Mouse (Mus musculus) heart, embryonic 11.5 days (tissue): ENCODE measurements around the gene Duox2. TPM values are rescaled to one million over a fixed set of nuclear protein-coding genes. Genes with fewer than 3 reads are reported as not detected.

Experiments used
- ATAC-seq: fragments of 200-750 bp; cut with Nextera tagmentation; replicated peaks from 2 replicates; pipeline ENCODE4 v1.8.0; 2017; ENCODE audit warnings: moderate library complexity; ENCODE audit not compliant: insufficient number of reproducible peaks, low FRiP score, low TSS enrichment
- H3K27ac ChIP-seq: fragments of 300-500 bp; sonication (generic); 2 replicates; pipeline ENCODE4 v1.5.1; 2014; ENCODE audit warnings: mild to moderate bottlenecking, low read depth, low read length
- H3K27me3 ChIP-seq: fragments of 300-500 bp; sonication (generic); 2 replicates; pipeline ENCODE4 v1.6.1; 2014; ENCODE audit warnings: mild to moderate bottlenecking, low read length, mixed read lengths; ENCODE audit not compliant: control insufficient read depth, insufficient read depth
- H3K36me3 ChIP-seq: fragments of 300-500 bp; sonication (generic); 2 replicates; pipeline ENCODE4 v1.6.1; 2014; ENCODE audit warnings: mild to moderate bottlenecking, low read length, moderate library complexity, mixed read lengths; ENCODE audit not compliant: control insufficient read depth, insufficient read depth
- H3K4me1 ChIP-seq: fragments of 300-500 bp; sonication (generic); 2 replicates; pipeline ENCODE4 v1.6.1; 2014; ENCODE audit warnings: low read length; ENCODE audit not compliant: control insufficient read depth, insufficient read depth
- H3K4me2 ChIP-seq: fragments of 300-500 bp; sonication (generic); 2 replicates; pipeline ENCODE4 v1.6.1; 2014; ENCODE audit warnings: mild to moderate bottlenecking, moderate library complexity
- H3K4me3 ChIP-seq: fragments of 300-500 bp; sonication (generic); 2 replicates; pipeline ENCODE4 v1.5.1; 2014; ENCODE audit warnings: low read depth, low read length
- H3K9ac ChIP-seq: fragments of 300-500 bp; sonication (generic); 2 replicates; pipeline ENCODE4 v1.6.1; 2014; ENCODE audit warnings: mild to moderate bottlenecking, low read depth, low read length, moderate library complexity
- H3K9me3 ChIP-seq: fragments of 300-500 bp; sonication (generic); replicated peaks from 2 replicates; pipeline ENCODE4 v1.6.1; 2016; ENCODE audit warnings: low read length; ENCODE audit not compliant: control insufficient read depth
- WGBS: fragments of 180-500 bp; shearing (Covaris S2); extraction: QIAGEN DNeasy Blood & Tissue Kit; methylation state at CpG from one replicate; pipeline ENCODE4 v1.1.7; 2014; ENCODE audit not compliant: insufficient replicate concordance; 5-methylcytosine and 5-hydroxymethylcytosine counted together
- polyA plus RNA-seq: library from polyadenylated mRNA; unstranded; fragments of >200 nt; fragmentation: Nextera tagmentation; extraction: Ambion mirVana; gene quantifications from 2 replicates; pipeline ENCODE4 v1.2.1, GENCODE M21; 2014

Duox2 gene
- polyA plus RNA-seq, 1 experiment from 2014 or later = 0.04 TPM

DNA sequence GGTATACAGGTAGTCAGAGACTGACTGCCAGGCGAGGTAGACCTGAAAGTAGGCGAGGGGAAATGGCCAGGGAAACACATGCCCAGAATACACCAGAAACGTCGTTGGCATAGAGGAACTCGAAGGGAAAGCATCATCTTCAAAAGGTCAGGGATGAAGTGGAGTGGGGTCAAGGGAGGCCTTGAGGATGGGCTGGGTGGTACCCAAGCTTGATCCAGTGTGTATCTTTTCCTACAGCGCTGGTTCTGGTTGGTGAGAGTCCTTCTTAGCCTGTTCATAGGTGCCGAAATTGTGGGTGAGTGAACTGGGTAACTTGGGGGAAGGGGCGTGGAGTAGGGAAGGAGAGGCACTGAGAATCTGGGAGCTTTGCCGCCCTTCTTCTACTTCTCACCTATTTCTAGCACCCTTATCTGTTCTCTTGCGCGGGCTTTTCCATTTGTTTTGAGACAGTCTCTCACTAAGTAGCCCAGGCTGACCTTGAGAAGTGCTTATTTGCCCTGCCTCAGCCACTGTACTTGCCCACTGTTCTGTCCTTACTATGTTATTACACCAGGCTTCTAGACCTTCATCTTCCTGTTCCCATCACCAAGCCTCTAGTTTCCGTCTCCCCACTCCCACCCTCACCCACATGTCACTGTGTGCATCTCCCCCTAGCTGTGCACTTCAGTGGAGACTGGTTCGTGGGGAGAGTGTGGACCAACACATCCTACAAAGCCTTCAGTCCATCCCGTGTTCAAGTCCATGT, 1.8 kb upstream of the Duox2 start:
- ATAC-seq = no peak
- H3K4me1 ChIP-seq = peaks cover 18% of the 10 kb centered on the region
- H3K4me2 ChIP-seq = no peak overlapping the region
- no peaks in the 10 kb centered on the region for H3K9me3 ChIP-seq
- 7% methylated on average over 14 of the region's 14 CpGs for WGBS
- no peak overlapping the region for H3K27ac ChIP-seq
- no peak overlapping the region for H3K4me3 ChIP-seq
- H3K9ac ChIP-seq = no peak overlapping the region
- H3K36me3 ChIP-seq = no peaks in the 10 kb centered on the region
- peaks cover 92% of the 10 kb centered on the region for H3K27me3 ChIP-seq

- Histone ChIP-seq H3K9me3 (no peaks in the 10 kb centered on the region), H3K27me3 (peaks cover 92% of the 10 kb centered on the region), H3K4me3 (peak within 1 kb of the TSS; percentile 34), H3K4me1 (peaks cover 18% of the 10 kb centered on the region), H3K4me2 (peak within 1 kb of the TSS; percentile 61), H3K27ac (no peak within 1 kb of the TSS), H3K9ac (no peak within 1 kb of the TSS), H3K36me3 (no peaks in the 10 kb centered on the region)
- no peak for ATAC-seq
- WGBS = 1% methylated on average over 43 of the region's 43 CpGs
These were observed 594 bp upstream of the Duox2 start, which contains the start of gene Duoxa2 for GRCm38 (mm10) chr2:122298596-122299490. TSS of gene Duoxa2 (plus strand) at chr2:122298900.

DNA sequence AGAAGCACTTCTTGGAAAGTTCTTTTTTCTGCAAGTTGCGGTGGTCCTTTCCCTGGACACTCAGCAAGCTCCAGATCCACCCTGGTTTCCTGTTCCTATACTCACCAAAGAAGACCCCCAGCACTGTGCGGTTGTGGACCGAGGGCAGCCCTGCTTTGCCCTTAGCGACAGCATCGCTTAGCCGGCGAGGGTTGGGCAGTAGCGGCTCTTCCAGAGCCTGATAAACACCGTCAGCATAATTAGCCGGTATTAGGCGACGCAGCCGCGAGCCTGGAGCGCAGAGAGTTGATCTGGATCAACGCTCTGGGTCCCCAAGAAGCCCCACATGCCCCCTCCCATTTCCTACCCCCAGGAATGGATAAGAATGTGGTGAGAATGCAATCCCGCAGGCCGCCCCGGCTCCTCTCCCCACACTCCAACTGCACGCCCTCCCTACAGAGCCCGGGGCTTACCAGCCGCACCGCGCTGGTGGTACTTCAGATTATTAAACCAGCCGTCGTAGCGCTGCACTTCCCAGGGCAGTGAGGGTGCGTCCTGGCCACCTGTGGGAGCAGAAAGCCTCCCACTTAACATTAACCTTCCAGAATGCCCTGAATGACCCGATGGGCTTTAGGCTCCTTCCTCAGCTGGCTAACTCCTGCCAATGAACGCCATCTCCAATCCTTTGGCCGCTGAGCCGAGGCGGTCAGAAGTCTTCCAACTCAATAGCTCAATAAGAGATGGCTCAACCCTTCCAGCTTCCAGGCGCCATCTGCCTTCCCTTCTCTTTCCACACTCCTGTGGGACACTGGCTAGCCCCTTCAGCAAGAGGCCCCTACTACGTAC, 766 bp downstream of the Duox2 start:
- peak overlapping the region; percentile 27 for H3K4me3 ChIP-seq
- no peak overlapping the region for H3K27ac ChIP-seq
- H3K4me1 ChIP-seq = peaks cover 18% of the 10 kb centered on the region
- peaks cover 95% of the 10 kb centered on the region for H3K27me3 ChIP-seq
- H3K9ac ChIP-seq = no peak overlapping the region
- H3K9me3 ChIP-seq = no peaks in the 10 kb centered on the region
- no peak for ATAC-seq
- peak overlapping the region; percentile 51 for H3K4me2 ChIP-seq
- no peaks in the 10 kb centered on the region for H3K36me3 ChIP-seq
- 2% methylated on average over 35 of the region's 35 CpGs for WGBS

DNA sequence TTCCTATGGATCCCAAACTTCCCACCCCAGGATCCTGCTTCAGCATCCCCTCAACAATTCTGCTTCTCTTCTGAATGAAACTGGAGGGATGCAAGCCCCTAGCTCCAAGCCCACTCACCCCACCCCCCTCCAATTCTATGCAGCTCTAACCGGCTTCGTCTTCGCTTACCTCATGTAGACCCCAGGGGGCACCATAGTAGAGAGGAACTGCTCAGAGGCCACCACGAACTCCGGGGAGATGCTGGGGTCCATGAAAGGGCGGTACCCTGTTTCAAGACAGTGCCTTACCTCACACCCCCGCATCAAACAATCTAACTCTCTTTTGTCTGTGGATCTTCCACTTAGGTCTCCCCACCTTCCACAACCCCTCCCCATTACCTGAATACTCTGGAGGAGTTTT, 3.3 kb downstream of the Duox2 start:
- 10% methylated on average over 7 of the region's 7 CpGs for WGBS
- H3K4me3 ChIP-seq = no peak overlapping the region
- no peaks in the 10 kb centered on the region for H3K36me3 ChIP-seq
- no peak overlapping the region for H3K9ac ChIP-seq
- H3K27me3 ChIP-seq = peaks cover 83% of the 10 kb centered on the region
- peaks cover 10% of the 10 kb centered on the region for H3K4me1 ChIP-seq
- no peak for ATAC-seq
- no peak overlapping the region for H3K27ac ChIP-seq
- no peaks in the 10 kb centered on the region for H3K9me3 ChIP-seq
- no peak overlapping the region for H3K4me2 ChIP-seq

GRCm38 (mm10) chr2:122286137-122286536, 12.1 kb downstream of the Duox2 start:
- WGBS = 56% methylated on average over 7 of the region's 7 CpGs
- no peaks in the 10 kb centered on the region for H3K9me3 ChIP-seq
- no peak overlapping the region for H3K9ac ChIP-seq
- H3K27ac ChIP-seq = no peak overlapping the region
- ATAC-seq = no peak
- no peak overlapping the region for H3K4me2 ChIP-seq
- no peaks in the 10 kb centered on the region for H3K4me1 ChIP-seq
- 0 out of 2 replicates have a peak, but pooled peaks cover 3% of the 10 kb centered on the region for H3K27me3 ChIP-seq
- H3K36me3 ChIP-seq = no peaks in the 10 kb centered on the region
- H3K4me3 ChIP-seq = no peak overlapping the region

GRCm38 (mm10) chr2:122284091-122284490, 14.2 kb downstream of the Duox2 start:
- Histone ChIP-seq H3K36me3 (no peaks in the 10 kb centered on the region), H3K4me1 (no peaks in the 10 kb centered on the region), H3K4me3 (no peak overlapping the region), H3K4me2 (no peak overlapping the region), H3K9me3 (no peaks in the 10 kb centered on the region), H3K27ac (no peak overlapping the region), H3K27me3 (no peaks in the 10 kb centered on the region; the same call in 1 of the 2 replicates), H3K9ac (no peak overlapping the region)
- 81% methylated on average over 9 of the region's 9 CpGs for WGBS
- no peak for ATAC-seq

DNA sequence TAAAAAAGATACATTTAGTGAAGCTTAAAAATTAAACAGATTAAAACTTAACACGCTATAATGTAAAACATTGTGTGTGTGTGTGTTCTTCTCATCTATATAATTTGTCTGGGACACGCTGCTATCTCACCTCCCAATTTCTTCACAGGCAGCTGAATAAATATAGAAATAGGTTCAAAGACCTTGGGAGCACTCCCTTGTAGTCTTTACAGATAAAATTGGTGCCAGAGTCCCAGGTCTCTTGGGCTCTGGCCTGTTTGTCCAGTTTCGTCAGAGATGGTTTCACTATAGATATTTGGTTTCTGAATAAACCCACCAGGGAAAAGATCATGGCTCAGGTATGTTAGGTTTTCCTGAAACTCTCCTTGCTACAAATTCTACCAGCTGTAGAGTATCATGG, 19.5 kb downstream of the Duox2 start:
- H3K27me3 ChIP-seq = no peaks in the 10 kb centered on the region; the same call in 1 of the 2 replicates
- no peak overlapping the region for H3K4me2 ChIP-seq
- H3K9ac ChIP-seq = no peak overlapping the region
- WGBS = 78% methylated on average over 3 of the region's 3 CpGs
- no peaks in the 10 kb centered on the region for H3K4me1 ChIP-seq
- no peak overlapping the region for H3K4me3 ChIP-seq
- ATAC-seq = no peak
- H3K9me3 ChIP-seq = no peaks in the 10 kb centered on the region
- H3K27ac ChIP-seq = no peak overlapping the region
- no peaks in the 10 kb centered on the region for H3K36me3 ChIP-seq
